11 mouse cellular contexts compared by ENCODE assay signal in the genomic region with DNA sequence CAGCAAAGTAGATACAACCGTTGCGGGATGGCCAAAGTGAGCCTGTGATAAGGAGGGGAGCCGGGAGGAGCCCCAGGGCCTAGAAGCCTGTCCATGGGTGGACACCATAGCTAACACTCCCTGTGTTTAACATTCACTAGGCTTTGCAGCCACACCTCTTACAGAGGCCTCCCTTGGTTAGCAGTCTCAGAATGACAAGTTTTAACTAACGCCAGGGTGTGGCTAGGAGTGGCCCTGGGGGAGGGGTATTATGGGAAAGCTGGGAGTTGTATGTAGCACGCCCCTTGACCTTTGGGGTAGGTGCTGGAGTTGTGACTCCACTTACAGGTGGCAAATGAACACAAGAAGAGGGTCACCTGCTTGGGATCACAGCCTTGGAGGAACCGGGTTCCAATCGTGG. TPM values are rescaled to one million over a fixed set of nuclear protein-coding genes. Genes with fewer than 3 reads are reported as not detected.
DNase-seq lines count a peak whose midpoint lies in the region; ATAC-seq and TF ChIP-seq lines count a peak whose summit lies in the region.
"Had no signal": no experiment of that assay in that cellular context is flagged by ENCODE, and none has a peak within 500 bp of the region (broad histone marks: within the 10 kb centered on the region; RNA-seq: fewer than 3 reads in every experiment).

No protein-coding gene starts in this region.

- H3K27me3 ChIP-seq in heart, embryonic 12.5 days (replicated peaks), result no peaks in the 10 kb centered on the region
- no peaks in the 10 kb centered on the region for H3K27me3 ChIP-seq in lung, embryonic 14.5 days (ENCODE audit: insufficient read depth, low read length)
- H3K27me3 ChIP-seq in forebrain, postnatal 0 days (ENCODE audit: insufficient read depth, low read length), result no peaks in the 10 kb centered on the region
- H3K27me3 ChIP-seq: Patski had no signal

- no peak overlapping the region for H3K4me2 ChIP-seq in heart, embryonic 12.5 days
- H3K4me2 ChIP-seq in lung, embryonic 14.5 days, result peak overlapping the region; percentile 23; the same call in 1 of the 2 replicates
- no peak overlapping the region for H3K4me2 ChIP-seq in forebrain, postnatal 0 days (ENCODE audit: low read depth)

- no peaks in the 10 kb centered on the region for H3K9me3 ChIP-seq in heart, embryonic 12.5 days (replicated peaks)
- no peaks in the 10 kb centered on the region for H3K9me3 ChIP-seq in lung, embryonic 14.5 days (ENCODE audit: low read depth, low read length)
- no peaks in the 10 kb centered on the region for H3K9me3 ChIP-seq in ES-E14 (ENCODE audit: control insufficient read depth, insufficient read depth, low read depth, low read length)
- H3K9me3 ChIP-seq in forebrain, postnatal 0 days (ENCODE audit: low read length), result no peaks in the 10 kb centered on the region

- peaks cover 30% of the 10 kb centered on the region for H3K36me3 ChIP-seq in heart, embryonic 12.5 days
- peaks cover 28% of the 10 kb centered on the region for H3K36me3 ChIP-seq in lung, embryonic 14.5 days (ENCODE audit: insufficient read depth)
- H3K36me3 ChIP-seq in ES-E14 (ENCODE audit: control insufficient read depth, insufficient read depth, low read length, poor library complexity, severe bottlenecking), result peaks cover 15% of the 10 kb centered on the region
- H3K36me3 ChIP-seq in forebrain, postnatal 0 days (ENCODE audit: insufficient read depth), result peaks cover 29% of the 10 kb centered on the region

- H3K27ac ChIP-seq in heart, embryonic 12.5 days (ENCODE audit: poor library complexity, severe bottlenecking), result no peak overlapping the region
- H3K27ac ChIP-seq in lung, embryonic 14.5 days (ENCODE audit: low read depth), result no peak overlapping the region
- no peak overlapping the region for H3K27ac ChIP-seq in ES-E14 (ENCODE audit: insufficient read depth, low read depth, low read length, poor library complexity, severe bottlenecking)
- no peak overlapping the region for H3K27ac ChIP-seq in forebrain, postnatal 0 days (ENCODE audit: low read depth, low read length)

- TF ChIP-seq CTCF in lung, embryonic 14.5 days (IDR thresholded peaks at IDR 0.05; ENCODE audit: low read depth), result no peak
- TF ChIP-seq CTCF in forebrain, postnatal 0 days (IDR thresholded peaks at IDR 0.05; ENCODE audit: low read depth), result no peak

- DNase-seq in heart, adult 18-20 months, result no peak
- DNase-seq in lung, embryonic 14.5 days, result no peak
- no peak for DNase-seq in lung, postnatal 4 days
- peak; percentile 22 for DNase-seq in ES-E14 (ENCODE audit: low read depth, low spot score)
- DNase-seq in layer of hippocampus, adult 9-10 months (ENCODE audit: low spot score), result no peak
- no peak for DNase-seq in forebrain, postnatal 0 days
- DNase-seq: cerebellum, adult 8-10 months; gastrocnemius, postnatal 14 days had no signal

- in situ Hi-C loops in ES-E14 (cut with MboI; ENCODE audit: low sequenced_read_pairs in 2 of 2, unreplicated experiment in 2 of 2), result no loop called here

- H3K4me3 ChIP-seq in heart, embryonic 12.5 days, result no peak overlapping the region
- no peak overlapping the region for H3K4me3 ChIP-seq in lung, embryonic 14.5 days (ENCODE audit: low read depth, low read length)
- H3K4me3 ChIP-seq in ES-E14 (ENCODE audit: insufficient read depth in 1 of 2, low read depth in 1 of 2, low read length in 2 of 2, poor library complexity in 1 of 2, severe bottlenecking in 1 of 2), result peak overlapping the region in 1 of 2 experiments; percentile 42; a peak in 1 of 4 replicates
- no peak overlapping the region for H3K4me3 ChIP-seq in forebrain, postnatal 0 days (ENCODE audit: low read depth, low read length)

- WGBS in heart, embryonic 12.5 days, result 79% methylated on average over 7 of the region's 7 CpGs
- WGBS in lung, embryonic 14.5 days, result 74% methylated on average over 7 of the region's 7 CpGs
- WGBS in forebrain, postnatal 0 days, result 84% methylated on average over 7 of the region's 7 CpGs

- peaks cover 8% of the 10 kb centered on the region; the same call in 1 of the 2 replicates for H3K4me1 ChIP-seq in heart, embryonic 12.5 days (replicated peaks)
- no peaks in the 10 kb centered on the region for H3K4me1 ChIP-seq in lung, embryonic 14.5 days (ENCODE audit: insufficient read depth)
- H3K4me1 ChIP-seq in ES-E14 (ENCODE audit: control insufficient read depth in 2 of 2, insufficient read depth in 2 of 2, low read length in 2 of 2, poor library complexity in 1 of 2), result peaks cover 8 to 26% of the 10 kb centered on the region in 2 experiments
- H3K4me1 ChIP-seq in forebrain, postnatal 0 days (ENCODE audit: insufficient read depth), result no peaks in the 10 kb centered on the region

- no peak overlapping the region for H3K9ac ChIP-seq in heart, embryonic 12.5 days
- no peak overlapping the region for H3K9ac ChIP-seq in lung, embryonic 14.5 days
- no peak overlapping the region for H3K9ac ChIP-seq in ES-E14 (ENCODE audit: insufficient read depth, low read depth, low read length, poor library complexity, severe bottlenecking)
- H3K9ac ChIP-seq in forebrain, postnatal 0 days, result no peak overlapping the region

- peak; percentile 45; the same call in 1 of the 2 replicates for ATAC-seq in heart, embryonic 12.5 days (ENCODE audit: insufficient number of reproducible peaks, low FRiP score)
- ATAC-seq in lung, embryonic 14.5 days (ENCODE audit: insufficient read depth), result no peak
- ATAC-seq in megakaryocyte-erythroid progenitor cell, adult 5-6 weeks (replicated peaks; ENCODE audit: low FRiP score, low TSS enrichment, poor library complexity, severe bottlenecking), result 0 out of 2 replicates have a peak, but pooled peaks have one; percentile 31
- ATAC-seq in forebrain, postnatal 0 days, result no peak
- ATAC-seq: Patski had no signal

TF ChIP-seq in ES-E14, 5 proteins besides CTCF, POLR2A, EP300 and RAD21:
- TF ChIP-seq CHD2 (IDR thresholded peaks at IDR 0.05; ENCODE audit: low read depth, low read length) (no peak), MAFK (IDR thresholded peaks at IDR 0.05; ENCODE audit: insufficient read depth, low read depth, low read length) (no peak), ZC3H11A (IDR thresholded peaks at IDR 0.05; ENCODE audit: borderline replicate concordance, low read depth, low read length) (no peak), HCFC1 (IDR thresholded peaks at IDR 0.05; ENCODE audit: borderline replicate concordance, insufficient read depth, low read length) (no peak), ZNF384 (IDR thresholded peaks at IDR 0.05; ENCODE audit: low read depth, low read length) (no peak)
TF ChIP-seq in ES-E14: peak in this region for 0.

RNA-seq across cellular contexts. Expression of gene Nlrc3, which starts 0.8 kb away (rescaled TPM):
- polyA plus RNA-seq in heart, embryonic 12.5 days (2016; fragmentation: Nextera tagmentation; extraction: Ambion mirVana), result 1.6 TPM in 2 replicates
- 1 to 10 TPM; 1.4 to 1.8 TPM for total RNA-seq in heart, adult 18-20 months (2021)
- 1.6 and 2.0 TPM in 2 replicates for polyA plus RNA-seq in lung, embryonic 14.5 days (2014; fragmentation: Nextera tagmentation; extraction: Ambion mirVana)
- total RNA-seq in ES-E14 (2012; rRNA removed), result 2.1 and 2.3 TPM in 2 replicates
- total RNA-seq in megakaryocyte-erythroid progenitor cell, adult 5-6 weeks (2014; fragmentation: Nextera tagmentation), result 4.6 and 10.1 TPM in 2 replicates
- total RNA-seq in megakaryocyte-erythroid progenitor cell, adult 5-6 weeks (2017), result 0.66 and 1.4 TPM in 2 replicates
- total RNA-seq in forebrain, postnatal 0 days (2014; rRNA removed), result 0.76 and 0.77 TPM in 2 replicates
- polyA plus RNA-seq in forebrain, postnatal 0 days (2015; fragmentation: Nextera tagmentation; extraction: Ambion mirVana), result 0.28 and 0.62 TPM in 2 replicates

RNA-seq across cellular contexts. Expression of gene Slx4, which starts 27.9 kb away (rescaled TPM):
- 14.8 and 18.2 TPM in 2 replicates for polyA plus RNA-seq in heart, embryonic 12.5 days (2016; fragmentation: Nextera tagmentation; extraction: Ambion mirVana)
- 1 to 10 TPM; 7.7 to 8.8 TPM for total RNA-seq in heart, adult 18-20 months (2021)
- polyA plus RNA-seq in lung, embryonic 14.5 days (2014; fragmentation: Nextera tagmentation; extraction: Ambion mirVana), result 27.0 and 27.8 TPM in 2 replicates
- total RNA-seq in ES-E14 (2012; rRNA removed), result 36.9 and 40.5 TPM in 2 replicates
- 45.8 and 61.3 TPM in 2 replicates for total RNA-seq in megakaryocyte-erythroid progenitor cell, adult 5-6 weeks (2014; fragmentation: Nextera tagmentation)
- total RNA-seq in megakaryocyte-erythroid progenitor cell, adult 5-6 weeks (2017), result 34.7 and 35.6 TPM in 2 replicates
- 46.0 and 50.7 TPM in 2 replicates for total RNA-seq in forebrain, postnatal 0 days (2014; rRNA removed)
- 11.8 and 17.7 TPM in 2 replicates for polyA plus RNA-seq in forebrain, postnatal 0 days (2015; fragmentation: Nextera tagmentation; extraction: Ambion mirVana)

Comparison
In these comparisons a context has a peak if more than half of its experiments do, and no peak if none do; other contexts are left out.
1. ATAC-seq: peak in heart, embryonic 12.5 days (single experiment) and megakaryocyte-erythroid progenitor cell, adult 5-6 weeks (single experiment); none in lung, embryonic 14.5 days (single experiment) and forebrain, postnatal 0 days (single experiment).